Mouse (Mus musculus) gastrocnemius, postnatal 14 days (tissue): ENCODE measurements around the gene Pde8a. TPM values are rescaled to one million over a fixed set of nuclear protein-coding genes. Genes with fewer than 3 reads are reported as not detected.

Experiments used
- DNase-seq: peaks from one replicate; pipeline ENCODE4 v3.0.0; 2021; ENCODE audit warnings: mixed read lengths
- intact Hi-C: fragments of 180-260 bp; cut with DNase I; formaldehyde crosslinking; loops from one replicate; pipeline ENCODE4 v1.15.1; 2025; ENCODE audit warnings: low total_unique reads
- total RNA-seq, 2 experiments: library from RNA; stranded (reverse); gene quantifications; 2 replicates each; pipeline ENCODE4 v1.2.3; 2021

Pde8a gene
- total RNA-seq, 2 experiments from 2014 or later: 6.7 to 7.0 TPM

DNA sequence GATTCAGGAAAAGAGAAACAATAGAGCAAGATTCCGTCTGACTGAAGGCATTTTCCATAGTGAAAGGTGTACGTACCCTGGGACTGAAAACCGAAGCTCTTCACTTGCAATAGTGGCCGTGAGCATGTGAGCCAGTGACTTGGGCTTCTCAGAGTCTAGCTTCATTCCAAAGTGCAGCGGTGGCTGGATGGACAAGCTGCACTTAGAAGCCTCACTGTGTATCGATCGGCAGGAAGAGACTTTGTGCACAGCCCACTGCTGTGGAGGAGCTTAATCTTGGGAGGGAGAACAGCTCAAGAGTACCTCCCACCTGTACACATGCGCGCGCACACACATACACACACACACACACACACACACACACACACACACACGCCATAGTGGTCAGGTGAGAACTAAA, 39.9 kb downstream of the Pde8a start:
- no peak for DNase-seq
- intact Hi-C loops: no loop called here

GRCm38 (mm10) chr7:81254579-81254978, 41.2 kb downstream of the Pde8a start:
- intact Hi-C loops: no loop called here
- DNase-seq: no peak

- intact Hi-C loops: no loop called here
- DNase-seq: no peak
These were observed 42.1 kb downstream of the Pde8a start for GRCm38 (mm10) chr7:81255456-81255855.

DNA sequence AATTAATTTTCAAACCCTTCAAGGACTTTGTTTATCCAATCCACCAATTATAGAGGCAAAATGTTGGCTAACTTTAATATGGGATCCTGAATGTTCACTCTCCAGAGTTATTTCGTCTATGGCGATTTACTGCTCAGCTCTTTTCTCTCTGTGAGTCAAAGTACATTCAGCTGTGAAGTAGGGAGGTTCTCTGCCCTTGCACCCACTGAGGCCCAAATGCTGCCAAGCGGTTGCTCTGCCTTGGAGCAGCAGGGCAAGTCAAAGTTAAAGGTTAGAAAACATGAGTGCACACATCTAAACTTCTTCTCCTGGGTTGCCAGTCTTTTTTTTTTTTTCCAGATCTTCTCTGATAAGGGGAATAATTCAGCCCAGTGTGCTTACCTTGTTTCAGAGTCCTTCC, 43.4 kb downstream of the Pde8a start:
- no peak for DNase-seq
- intact Hi-C loops: no loop called here

- intact Hi-C loops: loop anchor here (5.0 kb wide), 1 partner anchor 41 kb away; no protein-coding TSS in a partner anchor
- DNase-seq: no peak
These were observed 48.2 kb downstream of the Pde8a start for GRCm38 (mm10) chr7:81261548-81261947.

- intact Hi-C loops: no loop called here
- DNase-seq: no peak
These were observed 59.5 kb downstream of the Pde8a start for GRCm38 (mm10) chr7:81272908-81273307.

DNA sequence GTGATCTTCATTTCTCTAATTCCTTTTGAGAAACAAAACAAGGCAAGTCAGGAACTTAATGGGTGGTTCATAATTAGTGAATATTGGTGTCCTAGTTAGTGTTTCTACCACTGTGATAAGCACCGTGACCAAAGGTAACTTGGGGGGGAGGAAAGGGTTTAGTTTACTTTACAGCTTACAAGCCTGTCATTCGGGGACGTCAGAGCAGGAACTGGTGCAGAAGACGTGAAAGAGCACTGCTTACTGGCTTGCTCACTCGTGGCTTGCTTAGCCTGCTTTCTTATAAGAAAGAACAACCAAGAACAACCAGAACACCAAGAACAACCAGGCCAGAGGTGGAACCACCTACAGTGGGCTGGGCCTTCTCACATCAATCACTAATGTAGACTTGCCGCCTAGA, 65.6 kb downstream of the Pde8a start:
- intact Hi-C loops: no loop called here
- DNase-seq: no peak

DNA sequence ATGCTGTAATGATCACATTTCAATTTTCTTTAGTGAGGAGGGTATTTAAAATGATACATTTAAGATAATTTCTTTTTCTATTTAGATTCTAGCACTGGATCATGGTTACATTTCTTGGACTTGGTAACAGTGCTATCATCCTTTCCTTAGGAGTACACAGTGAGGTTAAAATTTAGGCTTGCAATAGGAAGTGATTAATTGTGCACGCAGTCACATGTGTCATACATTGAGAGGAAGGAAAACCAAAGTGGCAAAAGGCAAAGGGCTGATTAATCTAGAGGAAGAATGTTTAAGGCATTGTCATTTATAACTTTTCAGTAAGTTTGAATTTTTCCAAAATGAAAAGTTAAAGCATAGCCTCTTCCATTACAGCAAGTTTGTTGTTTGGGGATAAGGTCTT, 67.8 kb downstream of the Pde8a start:
- intact Hi-C loops: no loop called here
- DNase-seq: no peak

DNA sequence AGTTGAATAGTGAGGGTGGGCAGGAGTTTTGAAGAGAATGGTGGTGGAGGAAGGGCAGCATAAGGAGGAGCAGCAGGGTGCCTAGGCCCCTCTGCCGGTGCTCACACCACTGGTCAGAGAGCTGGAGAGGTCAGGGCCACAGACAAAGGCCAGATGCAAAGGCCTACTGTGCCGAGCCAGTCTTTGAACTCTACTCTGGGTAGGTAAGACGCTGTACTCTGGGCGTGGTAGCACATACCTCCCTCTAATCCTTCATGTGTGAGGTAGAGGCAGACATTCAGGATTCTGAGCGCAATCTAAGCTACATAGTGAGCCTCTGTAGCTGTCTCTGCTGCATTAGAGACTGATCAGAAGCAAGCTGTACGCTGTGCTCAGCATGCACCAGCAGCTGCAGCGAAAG, 73.1 kb downstream of the Pde8a start:
- no peak for DNase-seq
- intact Hi-C loops: no loop called here

DNA sequence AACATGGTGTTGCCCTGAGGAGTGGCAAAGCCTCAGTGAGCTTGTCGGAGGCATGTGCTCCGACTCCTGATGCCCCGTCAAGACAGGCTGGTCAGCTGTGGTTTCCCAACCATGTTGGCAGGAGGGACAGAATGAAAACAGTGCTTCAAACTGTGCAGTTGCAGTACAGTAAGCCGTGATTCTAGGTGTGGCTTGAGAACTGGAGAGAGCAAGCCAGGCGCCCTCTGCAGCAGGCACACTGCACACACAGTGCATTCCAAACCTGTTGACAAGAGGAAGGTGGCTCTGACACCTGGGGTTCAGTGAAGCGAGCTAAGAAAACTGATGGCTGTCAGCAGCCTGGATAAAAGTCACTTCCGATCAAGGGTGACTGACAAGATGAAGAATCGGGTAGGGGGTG, 73.5 kb downstream of the Pde8a start:
- intact Hi-C loops: no loop called here
- no peak for DNase-seq

- intact Hi-C loops: no loop called here
These were observed 81.8 kb downstream of the Pde8a start for GRCm38 (mm10) chr7:81295169-81295568.

GRCm38 (mm10) chr7:81298206-81298605, 84.8 kb downstream of the Pde8a start:
- intact Hi-C loops: no loop called here

More at GRCm38 (mm10) chr7:81295169-81295568, 81.8 kb downstream of the Pde8a start:
- no peak for DNase-seq

GRCm38 (mm10) chr7:81301323-81301722, 87.9 kb downstream of the Pde8a start:
- intact Hi-C loops: loop anchor here (5.0 kb wide), 1 partner anchor 39 kb away; no protein-coding TSS in a partner anchor
- DNase-seq: no peak

More at GRCm38 (mm10) chr7:81298206-81298605, 84.8 kb downstream of the Pde8a start:
- DNase-seq: no peak

DNA sequence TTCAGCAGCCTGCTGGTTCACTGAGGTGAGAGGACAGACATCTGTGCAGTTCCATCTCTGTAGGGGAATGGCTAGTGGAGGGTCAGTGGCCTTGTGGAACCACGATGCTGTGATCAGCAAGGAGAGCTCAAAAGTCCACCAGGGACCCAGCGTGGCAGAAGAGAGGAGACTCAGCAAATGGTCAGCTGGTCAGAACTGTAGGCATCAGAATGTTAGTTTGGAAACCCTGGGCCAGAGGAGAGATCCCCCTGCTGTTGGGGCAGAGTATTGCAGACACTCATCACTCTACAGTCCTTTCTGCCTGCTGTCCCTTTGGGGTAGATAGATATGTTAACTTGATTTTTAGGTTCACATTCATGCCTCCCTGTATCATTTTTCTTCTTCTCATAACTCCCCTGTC, 90.3 kb downstream of the Pde8a start:
- intact Hi-C loops: loop anchor here (5.0 kb wide), 1 partner anchor 41 kb away; no protein-coding TSS in a partner anchor
- DNase-seq: no peak

DNA sequence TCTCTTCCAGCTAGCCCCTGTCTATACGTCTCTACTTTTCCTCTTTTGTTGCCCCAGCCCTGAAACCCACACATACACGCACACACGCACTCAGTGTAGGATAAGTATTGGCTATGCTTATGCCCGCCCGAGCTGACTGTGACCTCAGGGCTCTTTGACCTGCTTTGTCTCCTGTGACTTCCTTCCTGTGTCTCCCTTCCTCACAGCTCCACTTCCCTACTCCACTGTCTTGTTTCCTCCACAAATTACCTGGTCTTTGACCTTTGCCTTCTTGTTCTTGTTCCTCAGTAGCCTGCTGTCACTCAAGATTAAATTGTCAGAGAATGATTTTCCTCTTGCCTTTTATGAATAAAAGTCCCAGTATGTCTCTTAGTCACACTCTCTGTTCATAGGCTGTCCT, 90.7 kb downstream of the Pde8a start:
- intact Hi-C loops: loop anchor here (5.0 kb wide), 1 partner anchor 42 kb away; no protein-coding TSS in a partner anchor
- DNase-seq: no peak

GRCm38 (mm10) chr7:81304675-81305074, 91.3 kb downstream of the Pde8a start:
- intact Hi-C loops: loop anchor here (5.0 kb wide), 2 partner anchors 42 to 92 kb away; partner anchors contain the start of gene Pde8a
- DNase-seq: no peak

DNA sequence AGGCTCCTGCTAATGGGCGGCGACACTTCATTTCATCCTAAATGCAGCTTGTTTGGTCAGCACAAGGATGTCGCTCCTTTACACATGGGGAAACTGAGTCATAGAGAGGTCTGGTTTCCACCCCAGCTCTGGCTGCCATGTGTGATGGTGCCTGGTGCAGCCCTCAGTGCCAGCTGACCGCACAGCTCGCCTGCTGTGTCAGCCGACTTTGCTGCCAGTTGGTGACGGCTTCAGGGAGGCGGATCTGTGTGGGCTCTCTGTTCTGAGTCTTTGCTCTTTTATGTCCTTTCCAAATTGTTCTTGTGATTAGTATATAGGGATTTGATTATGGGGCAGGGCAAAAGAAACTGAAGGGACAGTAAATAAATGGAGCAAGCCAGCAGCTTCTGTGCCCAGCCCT, 94.3 kb downstream of the Pde8a start:
- intact Hi-C loops: loop anchor here (5.0 kb wide), 1 partner anchor 95 kb away; the partner anchor contains the start of gene Pde8a
- no peak for DNase-seq

GRCm38 (mm10) chr7:81309247-81309646, 95.9 kb downstream of the Pde8a start:
- intact Hi-C loops: loop anchor here (5.0 kb wide), 1 partner anchor 97 kb away; the partner anchor contains the start of gene Pde8a
- DNase-seq: no peak

- intact Hi-C loops: no loop called here
- no peak for DNase-seq
These were observed 97.7 kb downstream of the Pde8a start for GRCm38 (mm10) chr7:81311130-81311529.

GRCm38 (mm10) chr7:81311581-81311980, 98.2 kb downstream of the Pde8a start:
- intact Hi-C loops: no loop called here

GRCm38 (mm10) chr7:81315583-81315982, 102.2 kb downstream of the Pde8a start:
- DNase-seq: no peak
- intact Hi-C loops: no loop called here

More at GRCm38 (mm10) chr7:81311581-81311980, 98.2 kb downstream of the Pde8a start:
- no peak for DNase-seq

DNA sequence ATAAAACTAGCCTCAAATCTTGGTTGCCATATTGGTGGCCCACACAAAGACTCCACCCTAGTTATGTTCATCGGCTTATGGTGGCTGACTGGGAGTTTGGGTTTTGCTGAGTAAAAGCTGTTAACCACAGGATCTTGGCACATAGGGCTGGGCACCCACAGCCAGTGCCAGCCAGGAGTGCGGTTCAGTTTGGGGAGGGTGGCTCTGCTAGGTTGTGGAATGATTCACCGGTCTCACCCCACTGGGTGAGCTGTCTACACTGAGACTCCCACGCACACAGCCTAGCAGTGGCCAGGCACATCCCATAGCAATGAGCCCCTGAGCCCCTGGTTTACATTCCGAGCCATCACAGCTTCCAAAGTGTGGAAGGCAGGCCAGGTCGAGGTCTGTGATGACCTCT, 106.4 kb downstream of the Pde8a start:
- DNase-seq: no peak
- intact Hi-C loops: no loop called here
